Mouse (Mus musculus): ENCODE measurements around the gene 2310034G01Rik.

The 2310034G01Rik gene

GRCm38 (mm10) chr19:46315752-46316610 lies 34.1 kb downstream of the 2310034G01Rik start:
- in situ Hi-C loops (cut with MboI; ENCODE audit: low sequenced_read_pairs), result no loop called here

GRCm38 (mm10) chr19:46314872-46315742 lies 35.0 kb downstream of the 2310034G01Rik start:
- in situ Hi-C loops (cut with MboI; ENCODE audit: low sequenced_read_pairs), result no loop called here

GRCm38 (mm10) chr19:46314151-46314601 lies 35.9 kb downstream of the 2310034G01Rik start:
- in situ Hi-C loops (cut with MboI; ENCODE audit: low sequenced_read_pairs), result no loop called here

- in situ Hi-C loops (cut with MboI; ENCODE audit: low sequenced_read_pairs), result no loop called here
Measured at GRCm38 (mm10) chr19:46313591-46313990, 36.5 kb downstream of the 2310034G01Rik start.

- in situ Hi-C loops (cut with MboI; ENCODE audit: low sequenced_read_pairs), result no loop called here
Measured at GRCm38 (mm10) chr19:46313116-46313515, 37.0 kb downstream of the 2310034G01Rik start.

GRCm38 (mm10) chr19:46312566-46312965 lies 37.5 kb downstream of the 2310034G01Rik start:
- in situ Hi-C loops (cut with MboI; ENCODE audit: low sequenced_read_pairs), result no loop called here

- in situ Hi-C loops (cut with MboI; ENCODE audit: low sequenced_read_pairs), result no loop called here
Measured at GRCm38 (mm10) chr19:46311341-46311740, 38.8 kb downstream of the 2310034G01Rik start.

GRCm38 (mm10) chr19:46310312-46310865 lies 39.7 kb downstream of the 2310034G01Rik start:
- in situ Hi-C loops (cut with MboI; ENCODE audit: low sequenced_read_pairs), result no loop called here

- in situ Hi-C loops (cut with MboI; ENCODE audit: low sequenced_read_pairs), result no loop called here
Measured at GRCm38 (mm10) chr19:46309651-46310305, 40.3 kb downstream of the 2310034G01Rik start.

GRCm38 (mm10) chr19:46308706-46309435 lies 41.2 kb downstream of the 2310034G01Rik start:
- in situ Hi-C loops (cut with MboI; ENCODE audit: low sequenced_read_pairs), result no loop called here

GRCm38 (mm10) chr19:46308303-46308702 lies 41.8 kb downstream of the 2310034G01Rik start:
- in situ Hi-C loops (cut with MboI; ENCODE audit: low sequenced_read_pairs), result no loop called here

- in situ Hi-C loops (cut with MboI; ENCODE audit: low sequenced_read_pairs), result no loop called here
Measured at GRCm38 (mm10) chr19:46307781-46308180, 42.3 kb downstream of the 2310034G01Rik start.

- in situ Hi-C loops (cut with MboI; ENCODE audit: low sequenced_read_pairs), result no loop called here
Measured at GRCm38 (mm10) chr19:46306751-46307289, 43.3 kb downstream of the 2310034G01Rik start.

GRCm38 (mm10) chr19:46306268-46306610 lies 43.9 kb downstream of the 2310034G01Rik start:
- in situ Hi-C loops (cut with MboI; ENCODE audit: low sequenced_read_pairs), result no loop called here

GRCm38 (mm10) chr19:46305432-46306267 lies 44.5 kb downstream of the 2310034G01Rik start:
- in situ Hi-C loops (cut with MboI; ENCODE audit: low sequenced_read_pairs), result no loop called here

- in situ Hi-C loops (cut with MboI; ENCODE audit: low sequenced_read_pairs), result no loop called here
Measured at GRCm38 (mm10) chr19:46304908-46305333, 45.2 kb downstream of the 2310034G01Rik start.

GRCm38 (mm10) chr19:46304216-46304841 lies 45.8 kb downstream of the 2310034G01Rik start, which contains the start of gene Nfkb2:
TSS of gene Nfkb2 (plus strand) at chr19:46304320.
- in situ Hi-C loops (cut with MboI; ENCODE audit: low sequenced_read_pairs), result no loop called here

All from CH12F3 (cell line).